Mouse (Mus musculus) brain, adult 10 weeks (tissue): Measurements from ENCODE around the gene Olfr1093. TPM values are rescaled to one million over a fixed set of nuclear protein-coding genes. Genes with fewer than 3 reads are reported as not detected.

Experiments
- polyA plus RNA-seq: library from polyadenylated mRNA; stranded (reverse); fragments of 350-450 nt; fragmentation: Illumina TruSeq; extraction: RNeasy Lipid Tissue Mini Kit (QIAGEN cat#74804); gene quantifications from one replicate; pipeline ENCODE4 v1.2.3, GENCODE M21; 2015; ENCODE audit warnings: low read depth, low replicate concordance

The Olfr1093 gene
- polyA plus RNA-seq: not detected

GRCm38 (mm10) chr2:86782179-86782578 lies at the start of gene Olfr1093:
Olfr1093 (plus strand) TSS chr2:86782479.

GRCm38 (mm10) chr2:86733601-86734000 lies 48.7 kb upstream of the Olfr1093 start, which contains the start of gene Olfr1089:
Olfr1089 (minus strand) TSS chr2:86733701.

GRCm38 (mm10) chr2:86758893-86759292 lies 23.4 kb upstream of the Olfr1093 start, which contains the start of gene Olfr1090:
Olfr1090 (minus strand) TSS chr2:86758993.

GRCm38 (mm10) chr2:86809918-86810317 lies 27.6 kb downstream of the Olfr1093 start, which contains the start of gene Olfr141:
Olfr141 (minus strand) TSS chr2:86810018.

GRCm38 (mm10) chr2:86824363-86824762 lies 42.1 kb downstream of the Olfr1093 start, which contains the start of gene Olfr1094:
Olfr1094 (plus strand) TSS chr2:86824663.

Other genes with a start within 250 kb of the Olfr1093 start
- not detected for gene Olfr1079, start 240.0 kb upstream of the Olfr1093 start, polyA plus RNA-seq
- gene Olfr1080, start 224.2 kb upstream of the Olfr1093 start, polyA plus RNA-seq: not detected
- not detected for gene Olfr1082, start 183.5 kb upstream of the Olfr1093 start, polyA plus RNA-seq
- gene Olfr1084, start 142.8 kb upstream of the Olfr1093 start, polyA plus RNA-seq: not detected
- not detected for gene Olfr1085, start 120.5 kb upstream of the Olfr1093 start, polyA plus RNA-seq
- gene Olfr1086, start 102.4 kb upstream of the Olfr1093 start, polyA plus RNA-seq: not detected
- not detected for gene Olfr1087, start 84.1 kb upstream of the Olfr1093 start, polyA plus RNA-seq
- not detected for gene Olfr1089, start 48.8 kb upstream of the Olfr1093 start, polyA plus RNA-seq
- not detected for gene Olfr1090, start 23.5 kb upstream of the Olfr1093 start, polyA plus RNA-seq
- gene Olfr141, start 27.5 kb downstream of the Olfr1093 start, polyA plus RNA-seq: not detected
- gene Olfr1094, start 42.2 kb downstream of the Olfr1093 start, polyA plus RNA-seq: not detected
- not detected for gene Olfr1095, start 69.2 kb downstream of the Olfr1093 start, polyA plus RNA-seq
- not detected for gene Gm13723, start 92.3 kb downstream of the Olfr1093 start, polyA plus RNA-seq
- gene Olfr1097, start 109.7 kb downstream of the Olfr1093 start, polyA plus RNA-seq: not detected
- gene Olfr1098, start 142.1 kb downstream of the Olfr1093 start, polyA plus RNA-seq: not detected
- not detected for gene Olfr1099, start 178.2 kb downstream of the Olfr1093 start, polyA plus RNA-seq
- not detected for gene Olfr1100, start 197.5 kb downstream of the Olfr1093 start, polyA plus RNA-seq
- gene Olfr1101, start 208.7 kb downstream of the Olfr1093 start, polyA plus RNA-seq: not detected
- not detected for gene Olfr1102, start 215.9 kb downstream of the Olfr1093 start, polyA plus RNA-seq
- gene Olfr1104, start 244.6 kb downstream of the Olfr1093 start, polyA plus RNA-seq: not detected